Mouse (Mus musculus) forebrain, embryonic 11.5 days (tissue): ENCODE measurements around the gene Sgpp1. TPM values are rescaled to one million over a fixed set of nuclear protein-coding genes. Genes with fewer than 3 reads are reported as not detected.
A peak's percentile ranks its signal among the peaks of the same experiment; 100 is the strongest.

Experiments
- ATAC-seq: fragments of 200-750 bp; cut with Nextera tagmentation; replicated peaks from 2 replicates; pipeline ENCODE4 v1.8.0; 2017; ENCODE audit warnings: moderate TSS enrichment; ENCODE audit not compliant: low FRiP score
- DNase-seq: peaks from one replicate; pipeline ENCODE4 v3.0.0-alpha.2; 2017; ENCODE audit warnings: low spot score
- H3K27ac ChIP-seq: fragments of 300-500 bp; sonication (generic); 2 replicates; pipeline ENCODE4 v1.5.1; 2014; ENCODE audit warnings: low read depth, low read length
- H3K27me3 ChIP-seq: fragments of 300-500 bp; sonication (generic); 2 replicates; pipeline ENCODE4 v1.6.1; 2014; ENCODE audit warnings: mild to moderate bottlenecking, low read length, mixed read lengths; ENCODE audit not compliant: control insufficient read depth, insufficient read depth
- H3K36me3 ChIP-seq: fragments of 300-500 bp; sonication (generic); 2 replicates; pipeline ENCODE4 v1.6.1; 2014; ENCODE audit warnings: mild to moderate bottlenecking, low read length, moderate library complexity, mixed read lengths; ENCODE audit not compliant: control insufficient read depth, insufficient read depth
- H3K4me1 ChIP-seq: fragments of 300-500 bp; sonication (generic); replicated peaks from 2 replicates; pipeline ENCODE4 v1.6.1; 2014; ENCODE audit warnings: low read length, mixed read lengths; ENCODE audit not compliant: control insufficient read depth, insufficient read depth
- H3K4me2 ChIP-seq: fragments of 300-500 bp; sonication (generic); 2 replicates; pipeline ENCODE4 v1.6.1; 2014; ENCODE audit warnings: low read depth, mild to moderate bottlenecking, low read length, moderate library complexity, mixed read lengths; ENCODE audit not compliant: severe bottlenecking
- H3K4me3 ChIP-seq: fragments of 300-500 bp; sonication (generic); 2 replicates; pipeline ENCODE4 v1.5.1; 2014; ENCODE audit warnings: low read depth, low read length
- H3K9ac ChIP-seq: fragments of 300-500 bp; sonication (generic); 2 replicates; pipeline ENCODE4 v1.6.1; 2014; ENCODE audit warnings: low read length
- H3K9me3 ChIP-seq: fragments of 300-500 bp; sonication (generic); 2 replicates; pipeline ENCODE4 v1.6.1; 2016; ENCODE audit warnings: low read length, mixed read lengths; ENCODE audit not compliant: control insufficient read depth
- WGBS: fragments of 180-500 bp; shearing (Covaris S2); extraction: QIAGEN DNeasy Blood & Tissue Kit; methylation state at CpG from one replicate; pipeline ENCODE4 v1.1.7; 2014; 5-methylcytosine and 5-hydroxymethylcytosine counted together
- polyA plus RNA-seq: library from polyadenylated mRNA; unstranded; fragments of >200 nt; fragmentation: Nextera tagmentation; extraction: Ambion mirVana; gene quantifications from 2 replicates; pipeline ENCODE4 v1.2.1, GENCODE M21; 2014

The Sgpp1 gene
- polyA plus RNA-seq, 1 experiment from 2014 or later: 9.2 TPM

- 86% methylated on average over 3 of the region's 3 CpGs for WGBS
- H3K9me3 ChIP-seq: no peaks in the 10 kb centered on the region
These were observed 30.2 kb upstream of the Sgpp1 start for GRCm38 (mm10) chr12:75765751-75766150.

GRCm38 (mm10) chr12:75756387-75756786, 20.9 kb upstream of the Sgpp1 start:
- WGBS: 71% methylated on average over 2 of the region's 2 CpGs
- no peak overlapping the region for H3K27ac ChIP-seq
- H3K4me2 ChIP-seq: no peak overlapping the region
- DNase-seq: no peak
- no peak overlapping the region for H3K9ac ChIP-seq
- H3K9me3 ChIP-seq: no peaks in the 10 kb centered on the region
- H3K4me3 ChIP-seq: no peak overlapping the region
- no peaks in the 10 kb centered on the region for H3K4me1 ChIP-seq
- ATAC-seq: no peak
- no peaks in the 10 kb centered on the region for H3K36me3 ChIP-seq
- H3K27me3 ChIP-seq: no peaks in the 10 kb centered on the region

More at GRCm38 (mm10) chr12:75765751-75766150, 30.2 kb upstream of the Sgpp1 start:
- H3K9ac ChIP-seq: no peak overlapping the region
- ATAC-seq: no peak
- no peak overlapping the region for H3K4me2 ChIP-seq
- no peak overlapping the region for H3K27ac ChIP-seq
- no peaks in the 10 kb centered on the region for H3K4me1 ChIP-seq
- H3K36me3 ChIP-seq: no peaks in the 10 kb centered on the region
- no peak for DNase-seq
- no peak overlapping the region for H3K4me3 ChIP-seq
- H3K27me3 ChIP-seq: no peaks in the 10 kb centered on the region

DNA sequence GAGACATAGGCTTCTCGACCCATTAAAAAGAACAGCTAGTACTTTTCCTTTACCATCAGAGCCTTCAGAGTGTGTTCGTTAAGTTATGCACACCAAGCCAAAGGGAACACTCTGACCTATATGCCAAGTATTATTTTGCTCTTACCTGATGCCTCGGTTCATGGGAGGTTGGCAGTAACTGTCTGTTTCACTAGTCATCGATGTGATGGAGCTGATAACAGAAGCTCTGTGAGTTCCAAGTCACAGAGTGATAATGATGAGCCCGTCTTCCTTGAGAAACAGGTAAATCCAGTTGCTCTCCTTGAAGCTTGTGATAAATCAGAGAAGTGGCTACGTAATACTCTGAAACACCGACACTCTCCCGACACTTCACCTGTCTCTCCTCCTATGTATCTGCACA, 18.2 kb upstream of the Sgpp1 start:
- WGBS: 92% methylated on average over 8 of the region's 8 CpGs
- Histone ChIP-seq H3K9ac (no peak overlapping the region), H3K4me1 (no peaks in the 10 kb centered on the region), H3K4me3 (no peak overlapping the region), H3K36me3 (no peaks in the 10 kb centered on the region), H3K9me3 (no peaks in the 10 kb centered on the region), H3K4me2 (no peak overlapping the region), H3K27ac (no peak overlapping the region), H3K27me3 (no peaks in the 10 kb centered on the region)
- DNase-seq (no peak), ATAC-seq (no peak)

- ATAC-seq: no peak
- no peaks in the 10 kb centered on the region for H3K36me3 ChIP-seq
- H3K4me3 ChIP-seq: no peak overlapping the region
- 90% methylated on average over 3 of the region's 3 CpGs for WGBS
- no peaks in the 10 kb centered on the region for H3K4me1 ChIP-seq
- H3K27ac ChIP-seq: no peak overlapping the region
- no peak for DNase-seq
- H3K9me3 ChIP-seq: no peaks in the 10 kb centered on the region
- no peaks in the 10 kb centered on the region for H3K27me3 ChIP-seq
- H3K9ac ChIP-seq: no peak overlapping the region
- H3K4me2 ChIP-seq: no peak overlapping the region
These were observed 16.5 kb upstream of the Sgpp1 start for GRCm38 (mm10) chr12:75752077-75752476.

DNA sequence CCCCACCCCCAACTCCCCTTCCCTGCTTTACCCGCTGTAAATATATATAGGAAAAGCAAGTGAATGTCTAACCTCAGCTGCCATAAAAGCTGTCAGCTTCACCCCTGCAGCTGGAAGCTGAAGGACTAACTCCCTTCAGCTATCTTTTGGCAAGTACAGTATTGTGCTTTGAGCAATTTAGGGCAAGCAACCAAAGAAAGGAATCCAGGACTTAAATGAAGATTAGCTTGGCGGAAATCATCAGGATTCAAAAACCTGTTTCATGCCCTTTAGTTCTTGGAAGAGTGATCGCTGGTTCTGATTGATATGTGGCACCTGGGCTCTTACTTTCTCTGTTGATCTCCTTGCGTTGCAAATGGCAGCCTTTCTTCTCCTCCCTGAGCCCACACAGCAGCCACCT, 13.0 kb upstream of the Sgpp1 start:
- H3K27ac ChIP-seq: no peak overlapping the region
- no peak for DNase-seq
- no peaks in the 10 kb centered on the region for H3K27me3 ChIP-seq
- H3K4me3 ChIP-seq: no peak overlapping the region
- no peaks in the 10 kb centered on the region for H3K9me3 ChIP-seq
- H3K4me1 ChIP-seq: no peaks in the 10 kb centered on the region
- ATAC-seq: no peak
- no peak overlapping the region for H3K9ac ChIP-seq
- no peak overlapping the region for H3K4me2 ChIP-seq
- no peaks in the 10 kb centered on the region for H3K36me3 ChIP-seq
- 78% methylated on average over 4 of the region's 4 CpGs for WGBS

DNA sequence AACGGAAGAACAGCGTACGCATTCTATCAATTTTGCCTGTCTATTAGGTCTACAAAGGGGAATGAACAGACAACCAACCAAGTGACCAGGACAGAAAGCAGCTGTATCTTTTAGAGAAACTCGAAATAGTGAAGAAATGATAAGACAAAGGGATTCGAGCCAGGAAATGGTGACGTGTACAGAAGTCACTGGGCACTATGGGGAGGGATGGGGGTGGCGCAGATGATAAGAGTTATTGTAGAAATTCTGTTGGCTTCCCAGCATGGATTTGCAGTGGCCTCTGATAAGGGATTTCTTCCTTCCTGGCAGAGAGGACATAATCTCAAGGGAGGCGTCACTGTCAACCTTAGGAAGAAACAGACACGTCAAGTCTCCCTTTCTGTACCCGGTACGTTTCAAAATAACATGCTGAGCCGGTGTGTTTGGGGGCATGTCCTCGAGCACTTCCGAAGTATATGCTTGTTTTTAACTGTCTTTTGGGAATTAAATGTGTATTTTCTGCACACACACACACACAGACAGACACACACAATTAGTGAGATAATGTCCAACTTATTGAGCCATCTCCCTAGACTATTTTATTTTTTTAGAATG, 10.3 kb upstream of the Sgpp1 start:
- H3K9me3 ChIP-seq: no peaks in the 10 kb centered on the region
- ATAC-seq (no peak), DNase-seq (no peak)
- H3K4me2 ChIP-seq: no peak overlapping the region
- H3K27me3 ChIP-seq: no peaks in the 10 kb centered on the region
- no peaks in the 10 kb centered on the region for H3K36me3 ChIP-seq
- H3K4me3 ChIP-seq: no peak overlapping the region
- H3K4me1 ChIP-seq: no peaks in the 10 kb centered on the region
- no peak overlapping the region for H3K9ac ChIP-seq
- H3K27ac ChIP-seq: 0 out of 2 replicates have a peak overlapping the region, but pooled peaks have one; percentile 12
- WGBS: 90% methylated on average over 14 of the region's 14 CpGs

DNA sequence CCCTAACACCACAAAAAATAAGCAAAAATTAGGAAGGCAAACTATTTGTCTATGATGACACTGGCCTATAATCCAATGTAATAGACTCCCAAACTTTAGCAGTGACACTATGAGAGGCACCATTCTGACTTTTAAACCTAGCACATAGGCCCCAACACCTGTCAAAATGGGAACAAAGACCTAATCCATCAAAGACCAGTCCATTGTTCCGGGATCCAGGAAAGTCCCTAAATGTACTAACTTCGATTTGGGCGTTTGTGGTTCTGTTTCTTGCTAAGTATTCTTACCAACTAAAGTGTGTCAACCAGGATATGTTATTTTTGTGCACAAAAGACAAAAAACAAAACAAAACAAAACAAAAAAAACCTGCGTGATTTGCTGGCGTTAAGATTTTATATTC, 6.6 kb upstream of the Sgpp1 start:
- DNase-seq (no peak), ATAC-seq (no peak)
- Histone ChIP-seq H3K27me3 (peaks cover under 1% of the 10 kb centered on the region; the same call in 1 of the 2 replicates), H3K4me3 (no peak overlapping the region), H3K27ac (no peak overlapping the region), H3K4me2 (no peak overlapping the region), H3K9ac (no peak overlapping the region), H3K4me1 (no peaks in the 10 kb centered on the region), H3K36me3 (no peaks in the 10 kb centered on the region), H3K9me3 (no peaks in the 10 kb centered on the region)
- 80% methylated on average over 5 of the region's 5 CpGs for WGBS

DNA sequence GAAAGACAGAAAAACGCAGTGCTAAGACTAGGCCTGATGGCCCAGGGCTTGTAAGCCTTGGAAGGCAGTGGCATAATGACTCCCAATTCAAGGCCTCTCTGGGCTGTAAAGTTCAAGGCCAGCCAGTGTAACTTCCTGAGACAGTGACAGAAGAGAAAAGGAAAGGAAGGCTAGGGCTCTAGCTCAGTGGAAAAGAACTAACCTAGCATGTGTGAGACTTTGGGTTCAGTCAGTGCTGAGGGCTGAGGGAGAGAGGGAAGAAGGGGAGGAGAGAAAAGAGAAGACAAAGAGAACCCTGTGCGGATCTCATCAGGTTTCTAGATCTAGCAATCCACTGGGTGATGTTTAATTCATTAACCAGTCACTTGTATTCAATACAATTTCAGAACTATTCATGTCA, 5.7 kb upstream of the Sgpp1 start:
- Histone ChIP-seq H3K4me3 (no peak overlapping the region), H3K9me3 (no peaks in the 10 kb centered on the region), H3K27ac (no peak overlapping the region), H3K4me1 (no peaks in the 10 kb centered on the region), H3K36me3 (no peaks in the 10 kb centered on the region), H3K9ac (no peak overlapping the region), H3K27me3 (peaks cover 5% of the 10 kb centered on the region; the same call in 1 of the 2 replicates), H3K4me2 (no peak overlapping the region)
- WGBS: 89% methylated on average over 2 of the region's 2 CpGs
- no peak for DNase-seq
- no peak for ATAC-seq

- no peak overlapping the region for H3K27ac ChIP-seq
- no peak overlapping the region for H3K9ac ChIP-seq
- peaks cover 5% of the 10 kb centered on the region; the same call in 1 of the 2 replicates for H3K27me3 ChIP-seq
- H3K4me1 ChIP-seq: no peaks in the 10 kb centered on the region
- DNase-seq (no peak), ATAC-seq (no peak)
- H3K4me3 ChIP-seq: no peak overlapping the region
- no peak overlapping the region for H3K4me2 ChIP-seq
- WGBS: 79% methylated on average over 1 of the region's 1 CpGs
- no peaks in the 10 kb centered on the region for H3K36me3 ChIP-seq
- no peaks in the 10 kb centered on the region for H3K9me3 ChIP-seq
These were observed 4.9 kb upstream of the Sgpp1 start for GRCm38 (mm10) chr12:75740451-75740850.
